Mouse (Mus musculus) bone marrow, adult 2 months (tissue): ENCODE data around the gene AC124502.3. TPM values are rescaled to one million over a fixed set of nuclear protein-coding genes. Genes with fewer than 3 reads are reported as not detected.
"Not testable (repeated sequence)": the region's sequence is repeated elsewhere in the genome, so short reads cannot be mapped to it uniquely, and the experiment has no call there.

Experiments used
- H3K27ac ChIP-seq: fragments of 200-500 bp; 2 replicates; pipeline ENCODE4 v1.5.1; 2012; ENCODE audit warnings: low read depth, mild to moderate bottlenecking, control low read depth, inconsistent platforms, low read length; ENCODE audit not compliant: control insufficient read depth, poor library complexity, insufficient read depth
- H3K4me1 ChIP-seq: fragments of 200-500 bp; 2 replicates; pipeline ENCODE4 v1.6.1; 2011; ENCODE audit warnings: low read length; ENCODE audit not compliant: control insufficient read depth, insufficient read depth
- H3K4me3 ChIP-seq: fragments of 200-500 bp; replicated peaks from 2 replicates; pipeline ENCODE3; 2011; ENCODE audit warnings: mild to moderate bottlenecking, low read depth, low read length, control low read depth; ENCODE audit not compliant: control insufficient read depth
- CTCF ChIP-seq: fragments of 200-500 bp; IDR thresholded peaks from 2 replicates; pipeline ENCODE4 v1.5.1; 2011; ENCODE audit warnings: low read length, control low read depth; ENCODE audit not compliant: control insufficient read depth, insufficient read depth
- POLR2A ChIP-seq: fragments of 200-500 bp; IDR thresholded peaks from 2 replicates; pipeline ENCODE4 v1.6.1; 2011; ENCODE audit warnings: low read depth, mild to moderate bottlenecking, control low read depth, low read length, borderline replicate concordance; ENCODE audit not compliant: control insufficient read depth
- WGBS: fragments of 180-500 bp; shearing (Covaris S2); methylation state at CpG from one replicate; pipeline ENCODE4 v1.1.7; 2018; 5-methylcytosine and 5-hydroxymethylcytosine counted together
- polyA plus RNA-seq: library from polyadenylated mRNA; stranded (reverse); fragments of >200 nt; gene quantifications from 2 replicates; pipeline ENCODE4 v1.2.4, GENCODE M21; 2011; ENCODE audit warnings: low replicate concordance; ENCODE audit not compliant: missing spikeins, insufficient read depth, insufficient read length

AC124502.3 gene
- polyA plus RNA-seq, 1 experiment: not detected

- Histone ChIP-seq H3K27ac (no peak overlapping the region), H3K4me1 (no peaks in the 10 kb centered on the region), H3K4me3 (no peak overlapping the region)
- 79% methylated on average over 1 of the region's 1 CpGs for WGBS
- TF ChIP-seq CTCF: no peak
- TF ChIP-seq POLR2A: no peak
Observed at GRCm38 (mm10) chr19:5079279-5079678, 40.6 kb downstream of the AC124502.3 start.

DNA sequence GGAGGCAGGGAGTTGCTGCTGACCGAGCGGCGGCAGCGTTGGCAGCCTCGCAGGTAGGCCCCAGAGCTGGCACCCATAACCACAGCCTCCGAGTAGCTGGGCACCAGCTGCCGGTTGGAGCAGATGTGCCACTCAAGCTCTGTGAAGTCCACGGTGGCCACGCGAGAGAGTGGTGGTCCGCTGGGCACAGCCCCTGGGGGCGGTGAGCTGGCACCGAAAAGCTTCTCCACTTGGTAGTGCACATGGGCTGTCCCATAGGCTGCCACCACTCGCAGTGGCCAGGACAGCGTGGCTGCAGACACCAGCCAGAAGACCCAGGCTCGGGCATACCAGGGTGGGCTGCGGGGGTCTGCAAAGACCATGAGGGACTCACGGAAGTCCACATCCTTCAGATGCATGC lies 43.3 kb downstream of the AC124502.3 start:
- no peak overlapping the region for H3K4me3 ChIP-seq
- no peak overlapping the region for H3K27ac ChIP-seq
- TF ChIP-seq CTCF: no peak
- no peak for TF ChIP-seq POLR2A
- 53% methylated on average over 18 of the region's 18 CpGs for WGBS
- H3K4me1 ChIP-seq: peaks cover 1% of the 10 kb centered on the region

DNA sequence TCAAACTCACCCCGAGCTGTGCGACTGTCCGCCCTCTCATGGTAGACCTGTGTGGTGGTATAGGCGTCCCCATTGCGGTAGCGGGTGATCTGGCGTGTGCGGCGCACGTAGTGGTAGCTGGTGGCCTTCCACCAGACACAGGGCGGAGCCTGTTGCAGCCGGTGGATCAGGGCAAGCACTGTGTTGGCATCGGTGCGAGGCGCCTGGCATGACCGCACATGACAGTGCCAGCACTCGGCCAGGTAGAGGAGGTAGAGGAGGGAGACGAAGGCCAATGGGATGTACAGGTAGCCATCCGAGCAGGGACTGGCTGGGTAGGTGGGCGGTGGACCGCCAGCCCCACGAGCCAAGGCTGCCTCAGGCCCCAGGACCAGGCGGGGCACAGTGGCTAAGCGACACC lies 43.9 kb downstream of the AC124502.3 start:
- Histone ChIP-seq H3K4me1 (peaks cover 2% of the 10 kb centered on the region), H3K4me3 (no peak overlapping the region), H3K27ac (no peak overlapping the region; the same call in 1 of the 2 replicates)
- 62% methylated on average over 24 of the region's 24 CpGs for WGBS
- TF ChIP-seq POLR2A (no peak), CTCF (no peak)

DNA sequence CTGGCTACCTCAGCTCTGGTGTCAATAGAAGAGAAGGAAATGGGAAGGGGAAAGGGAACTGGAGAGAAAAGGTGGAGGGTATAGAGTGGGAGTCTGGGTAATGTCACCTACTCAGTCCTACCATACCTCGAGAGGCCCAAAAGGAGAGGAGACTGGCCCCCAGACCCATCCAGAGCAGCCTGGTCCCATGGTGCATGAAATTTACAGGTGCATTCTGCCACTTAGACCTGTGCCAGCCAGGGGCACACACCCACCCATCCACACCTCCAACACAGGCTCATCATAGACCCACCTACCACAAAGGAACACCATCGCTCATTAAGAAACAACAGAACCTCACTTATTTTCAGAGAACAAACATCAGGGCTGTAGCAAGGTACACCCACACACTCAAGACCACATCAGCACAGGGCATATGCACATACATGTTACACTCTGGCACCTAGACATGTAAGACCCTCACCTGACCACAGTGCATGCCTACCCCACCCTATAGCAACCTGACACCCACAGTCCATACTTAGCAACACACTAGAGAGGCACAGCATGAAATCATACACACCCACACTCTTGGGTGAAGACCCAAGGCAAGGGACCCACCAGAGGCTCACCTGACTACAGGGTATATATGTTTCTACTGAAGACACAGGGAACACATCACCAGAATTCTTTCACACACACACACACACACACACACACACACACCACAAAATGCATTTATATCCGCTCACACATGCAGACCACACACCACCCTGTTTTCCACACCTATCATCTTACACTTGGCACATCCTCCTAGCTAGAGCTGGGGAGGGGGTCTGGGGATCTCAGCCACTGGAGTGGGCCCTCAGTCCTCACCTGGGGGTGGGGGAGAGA lies 45.5 kb downstream of the AC124502.3 start:
- no peak overlapping the region for H3K27ac ChIP-seq
- H3K4me3 ChIP-seq: peak overlapping the region; percentile 26
- H3K4me1 ChIP-seq: peaks cover 4% of the 10 kb centered on the region
- WGBS: 54% methylated on average over 3 of the region's 3 CpGs
- TF ChIP-seq POLR2A (no peak), CTCF (no peak)

DNA sequence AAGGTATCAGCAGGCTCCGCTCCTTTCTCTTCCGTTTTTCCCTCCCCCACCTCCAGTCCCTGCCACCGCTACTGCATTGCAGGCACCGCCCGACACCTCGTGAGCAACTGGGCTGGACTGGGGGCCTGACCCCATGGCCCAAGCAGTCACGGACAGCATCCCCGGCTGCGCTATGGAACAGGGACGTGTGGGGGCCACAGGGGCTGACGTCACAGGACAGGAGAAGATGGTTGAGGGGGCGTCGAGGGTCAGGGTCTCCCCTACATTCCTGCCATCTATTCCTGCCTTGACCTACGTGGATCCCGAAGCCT lies 46.1 kb downstream of the AC124502.3 start:
- Histone ChIP-seq H3K27ac (no peak overlapping the region), H3K4me1 (peaks cover 4% of the 10 kb centered on the region), H3K4me3 (no peak overlapping the region)
- WGBS: 9% methylated on average over 15 of the region's 15 CpGs
- TF ChIP-seq CTCF: no peak
- no peak for TF ChIP-seq POLR2A

GRCm38 (mm10) chr19:5085145-5085863 lies 46.6 kb downstream of the AC124502.3 start, which contains the start of gene Tmem151a:
Gene Tmem151a (minus strand): TSS chr19:5085531.
- TF ChIP-seq CTCF (no peak), POLR2A (no peak)

DNA sequence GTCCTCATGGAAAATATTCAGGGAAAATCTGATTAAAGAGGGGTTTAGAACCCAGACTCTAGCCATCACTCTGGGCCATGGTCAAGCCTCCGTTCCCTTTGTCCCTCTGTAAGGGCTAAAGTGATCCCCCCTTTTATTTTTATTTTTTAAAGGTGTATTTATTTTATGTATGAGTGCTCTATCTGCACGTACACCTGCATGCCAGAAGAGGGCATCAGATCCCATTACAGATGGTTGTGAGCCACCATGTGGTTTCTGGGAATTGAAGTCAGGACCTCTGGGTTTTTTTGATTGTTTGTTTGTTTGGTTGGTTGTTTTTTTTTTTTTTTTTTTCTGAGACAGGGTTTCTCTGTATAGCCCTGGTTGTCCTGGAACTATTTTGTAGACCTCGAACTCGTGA lies 47.8 kb downstream of the AC124502.3 start:
- WGBS: 56% methylated on average over 4 of the region's 4 CpGs
- not testable (repeated sequence) for H3K4me3 ChIP-seq, H3K4me1 ChIP-seq, H3K27ac ChIP-seq

More at GRCm38 (mm10) chr19:5085145-5085863, 46.6 kb downstream of the AC124502.3 start, which contains the start of gene Tmem151a:
- Histone ChIP-seq H3K27ac (no peak within 1 kb of the TSS), H3K4me3 (peak within 1 kb of the TSS; percentile 5), H3K4me1 (peaks cover 4% of the 10 kb centered on the region)
- WGBS: under 1% methylated on average over 60 of the region's 69 CpGs

- Histone ChIP-seq H3K4me1 (peaks cover 4% of the 10 kb centered on the region), H3K27ac (peak within 1 kb of the TSS; percentile 74)
- WGBS: under 1% methylated on average over 58 of the region's 58 CpGs
Observed at GRCm38 (mm10) chr19:5087884-5088728, 49.4 kb downstream of the AC124502.3 start, which contains the start of gene Yif1a. Gene Yif1a (plus strand): TSS chr19:5088538.

More at GRCm38 (mm10) chr19:5087884-5088728, 49.4 kb downstream of the AC124502.3 start, which contains the start of gene Yif1a:
- TF ChIP-seq POLR2A: peak; percentile 84; the same call in 1 of the 2 replicates
- TF ChIP-seq CTCF: peak; percentile 43; the same call in 1 of the 2 replicates
- peak within 1 kb of the TSS; percentile 96 for H3K4me3 ChIP-seq
